Mouse (Mus musculus): Measurements from ENCODE around the gene Sox18.

The Sox18 gene

DNA sequence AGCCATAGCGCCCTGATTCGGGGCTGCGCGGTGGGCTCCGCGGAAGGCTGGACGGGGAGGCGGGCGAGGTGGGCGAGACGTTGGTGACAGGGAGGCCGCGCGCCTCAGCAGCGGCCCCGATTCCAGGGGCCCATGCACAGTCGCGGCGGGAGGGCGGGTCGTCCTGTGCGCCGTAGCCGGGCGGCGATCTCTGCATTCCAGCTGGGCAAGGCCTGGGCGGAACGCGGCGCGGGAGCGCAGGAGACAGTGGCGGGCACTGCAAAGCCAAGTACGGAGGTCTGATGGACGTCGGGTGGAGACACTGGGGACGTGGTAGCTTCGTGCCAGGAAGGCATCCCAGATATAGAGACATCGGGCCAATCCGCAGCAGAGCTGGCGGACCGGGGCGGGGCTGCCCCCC is at the start of gene Sox18:
Gene Sox18, minus strand, starts transcription at position 315 of the 400 bp plus-strand sequence.
- DNase-seq (ENCODE audit: low spot score) = peak; percentile 67

DNA sequence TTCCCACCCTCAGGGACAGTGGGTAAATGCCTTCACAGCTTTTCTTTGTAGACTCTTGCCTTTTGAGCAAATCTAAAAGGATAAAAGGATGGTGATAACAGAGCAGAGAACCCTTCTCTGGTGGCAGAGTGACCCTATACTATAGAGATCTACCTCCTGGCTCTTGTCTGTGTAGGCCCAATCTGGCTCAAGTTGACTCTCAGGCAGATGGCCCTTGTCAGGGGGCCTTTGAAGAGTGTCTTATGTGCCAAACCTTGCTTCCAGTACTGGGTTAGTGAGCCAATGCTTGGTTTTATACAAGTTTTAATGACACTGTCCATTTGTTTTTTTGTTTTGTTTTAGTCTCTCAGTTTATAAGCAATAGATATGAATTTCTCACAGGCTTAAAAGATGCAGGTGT is 49.8 kb upstream of the Sox18 start:
- DNase-seq (ENCODE audit: low spot score) = no peak

GRCm38 (mm10) chr2:181720061-181720460 is 48.6 kb upstream of the Sox18 start:
- DNase-seq (ENCODE audit: low spot score) = no peak

DNA sequence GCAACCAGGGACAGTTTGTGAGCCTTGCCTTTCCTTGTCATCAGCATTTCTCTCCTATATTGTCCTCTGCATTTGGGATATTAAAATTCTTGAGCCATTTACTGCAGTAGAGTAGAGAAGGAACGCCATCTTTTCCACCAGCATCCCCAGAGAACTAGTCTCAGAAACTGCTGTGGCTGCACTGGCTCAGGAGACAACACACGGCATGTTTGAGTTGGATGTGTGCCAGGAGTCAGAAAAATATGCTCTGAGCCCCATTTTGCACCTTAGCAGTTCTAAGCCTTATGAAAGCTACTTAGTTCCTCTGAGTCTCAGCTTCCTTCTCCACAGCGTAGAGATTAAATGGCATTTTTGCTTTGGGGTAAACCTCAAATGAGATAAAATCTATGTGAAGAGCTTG is 45.6 kb upstream of the Sox18 start:
- no peak for DNase-seq (ENCODE audit: low spot score)

DNA sequence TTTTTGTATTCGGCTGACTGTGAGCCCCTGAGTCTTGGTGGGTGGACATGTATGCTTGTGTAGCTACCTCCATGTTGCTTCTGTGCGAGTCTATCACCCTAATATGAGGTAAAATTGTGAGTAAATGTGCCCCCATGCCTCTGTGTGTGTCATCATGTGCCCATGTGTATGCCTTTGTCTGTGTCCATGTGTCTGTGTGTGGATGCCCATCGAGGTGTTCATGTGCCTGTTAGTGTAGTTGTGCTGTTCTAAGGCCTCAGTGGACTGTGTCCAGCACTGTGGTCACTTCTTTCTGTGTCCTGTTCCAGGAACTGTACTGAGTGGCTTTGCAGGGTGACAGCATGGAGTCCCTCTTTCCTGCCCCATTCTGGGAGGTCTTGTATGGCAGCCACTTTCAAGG is 43.9 kb upstream of the Sox18 start:
- DNase-seq (ENCODE audit: low spot score) = no peak

DNA sequence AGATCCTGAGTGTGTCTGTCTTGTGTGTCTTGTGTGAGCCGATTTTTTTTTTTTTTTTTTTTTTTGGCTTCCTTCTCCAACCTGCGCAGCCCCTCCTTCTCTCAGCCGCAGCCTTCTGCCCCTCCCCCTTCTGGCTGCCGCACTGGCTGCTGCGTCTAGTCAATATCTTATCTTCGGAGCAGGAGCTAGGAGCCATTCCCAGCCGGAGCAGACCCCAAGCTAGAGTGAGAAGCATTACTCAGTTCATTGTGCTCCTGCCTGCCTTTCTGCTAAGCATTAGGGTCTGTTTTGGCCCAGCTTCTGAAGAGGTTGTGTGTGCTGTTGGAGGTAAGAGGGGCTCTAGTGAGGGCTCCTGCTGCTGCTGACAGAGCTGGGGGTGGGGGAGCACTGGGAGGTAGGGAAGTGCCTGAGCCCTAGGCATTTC is 43.5 kb upstream of the Sox18 start, which contains the start of gene Oprl1:
Gene Oprl1, plus strand, starts transcription at position 114 of the 424 bp plus-strand sequence.
- no peak for DNase-seq (ENCODE audit: low spot score)

- no peak for DNase-seq (ENCODE audit: low spot score)
Measured at GRCm38 (mm10) chr2:181713749-181714148, 42.3 kb upstream of the Sox18 start.

GRCm38 (mm10) chr2:181706668-181707067 is 35.2 kb upstream of the Sox18 start:
- DNase-seq (ENCODE audit: low spot score) = no peak

- DNase-seq (ENCODE audit: low spot score) = peak; percentile 41
Measured at GRCm38 (mm10) chr2:181698241-181698640, 26.8 kb upstream of the Sox18 start, which contains the start of gene Lkaaear1. Gene Lkaaear1, minus strand, starts transcription at chr2:181698442.

GRCm38 (mm10) chr2:181696801-181697420 is 25.5 kb upstream of the Sox18 start:
- DNase-seq (ENCODE audit: low spot score) = peak; percentile 34

DNA sequence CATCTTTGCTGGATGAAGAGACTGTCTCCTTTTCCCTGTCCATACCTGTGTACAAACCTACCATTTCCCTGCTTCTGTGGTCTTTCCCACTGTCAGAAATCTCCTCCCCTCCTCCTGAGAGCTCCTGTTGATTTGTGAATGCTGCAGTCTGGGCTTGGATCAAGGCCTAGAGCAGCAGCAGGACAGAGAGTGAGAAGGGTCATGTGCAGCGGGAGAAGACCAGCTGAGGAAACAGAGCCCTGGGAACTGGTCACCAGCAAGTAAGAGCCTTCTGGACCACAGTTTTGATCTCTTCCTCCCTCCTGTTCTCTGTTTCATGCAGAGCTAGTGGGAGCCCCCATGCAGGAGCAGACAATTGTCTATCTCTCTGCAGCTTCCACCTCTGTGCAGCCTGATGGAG is 24.3 kb upstream of the Sox18 start:
- peak; percentile 23 for DNase-seq (ENCODE audit: low spot score)

DNA sequence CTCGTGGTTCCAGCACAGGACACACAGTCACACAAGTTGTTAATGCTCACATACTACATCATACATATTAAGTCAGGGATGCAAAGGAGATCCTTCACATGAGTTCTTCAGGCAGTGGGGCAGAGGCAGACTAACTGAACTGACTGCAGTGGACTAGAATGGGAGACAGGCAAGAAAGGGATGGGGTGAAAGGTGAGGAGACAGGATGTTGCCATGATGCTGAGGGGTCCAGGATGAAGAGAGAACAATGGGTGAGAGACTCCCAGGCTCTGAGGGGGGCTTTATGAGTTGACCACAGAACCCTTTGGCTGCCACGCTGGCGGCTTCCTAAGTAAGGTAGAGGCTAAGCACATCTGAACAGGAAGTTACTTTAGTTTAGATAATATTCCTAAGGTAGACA is 23.1 kb upstream of the Sox18 start:
- peak; percentile 20 for DNase-seq (ENCODE audit: low spot score)

- peak; percentile 77 for DNase-seq (ENCODE audit: low spot score)
Measured at GRCm38 (mm10) chr2:181693339-181694280, 22.2 kb upstream of the Sox18 start, which contains the start of gene Rgs19. Gene Rgs19, minus strand, starts transcription at chr2:181693977.

GRCm38 (mm10) chr2:181692304-181692703 is 20.9 kb upstream of the Sox18 start:
- no peak for DNase-seq (ENCODE audit: low spot score)

GRCm38 (mm10) chr2:181691571-181691970 is 20.1 kb upstream of the Sox18 start:
- no peak for DNase-seq (ENCODE audit: low spot score)

DNA sequence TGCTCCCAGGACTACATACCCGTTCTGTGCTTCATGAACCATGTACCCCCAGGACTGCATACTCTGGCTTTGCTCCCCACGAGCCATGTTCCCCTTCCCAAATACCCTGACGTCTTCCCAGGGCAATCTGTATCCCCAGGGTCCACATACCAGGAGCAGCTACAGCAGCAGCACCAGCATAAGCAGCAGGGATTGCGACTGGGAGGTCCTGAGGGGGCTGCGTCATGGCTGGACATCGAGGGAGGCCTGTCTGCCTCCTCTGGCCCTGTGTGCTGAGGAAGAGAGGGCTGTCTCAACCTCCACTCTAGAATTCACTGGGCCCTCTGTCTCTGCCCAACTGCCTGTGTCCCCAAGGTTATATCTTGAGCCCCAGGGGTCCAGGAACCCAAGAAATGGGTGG is 19.6 kb upstream of the Sox18 start:
- DNase-seq (ENCODE audit: low spot score) = no peak

DNA sequence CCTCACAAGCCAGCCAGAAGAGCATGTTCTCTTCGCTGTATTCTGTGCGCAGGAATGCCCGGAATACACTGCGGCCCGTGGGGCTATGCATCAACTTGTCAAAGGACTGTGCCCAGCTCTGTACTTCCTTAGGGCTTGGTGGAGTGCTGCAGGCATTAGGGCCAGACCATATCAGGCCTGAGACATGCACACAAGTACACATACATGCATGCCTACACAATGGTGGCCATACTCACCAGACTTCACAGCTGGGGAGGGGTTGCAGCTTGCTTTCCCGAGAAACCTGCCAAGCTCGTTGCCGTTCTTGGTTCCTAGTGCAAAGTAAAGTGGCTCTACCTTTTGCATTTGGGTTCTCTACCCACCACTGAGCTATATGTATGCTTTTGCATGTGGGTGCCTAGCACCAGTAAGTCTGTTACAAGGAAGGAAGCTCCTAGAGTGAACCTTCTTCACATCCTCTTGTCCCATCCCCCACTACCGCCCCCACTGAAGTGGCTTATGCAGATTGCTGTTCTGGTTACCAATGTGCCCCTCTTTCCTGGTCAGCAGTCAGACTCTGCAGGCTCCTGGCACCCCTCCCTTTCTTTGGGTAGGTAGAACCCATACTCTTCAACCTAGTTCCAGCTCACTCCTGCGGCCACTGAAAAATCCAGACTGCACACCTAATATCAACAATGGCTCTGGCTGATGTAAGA is 18.2 kb upstream of the Sox18 start:
- peak; percentile 37 for DNase-seq (ENCODE audit: low spot score)

- DNase-seq (ENCODE audit: low spot score) = peak; percentile 32
Measured at GRCm38 (mm10) chr2:181687586-181687985, 16.1 kb upstream of the Sox18 start.

DNA sequence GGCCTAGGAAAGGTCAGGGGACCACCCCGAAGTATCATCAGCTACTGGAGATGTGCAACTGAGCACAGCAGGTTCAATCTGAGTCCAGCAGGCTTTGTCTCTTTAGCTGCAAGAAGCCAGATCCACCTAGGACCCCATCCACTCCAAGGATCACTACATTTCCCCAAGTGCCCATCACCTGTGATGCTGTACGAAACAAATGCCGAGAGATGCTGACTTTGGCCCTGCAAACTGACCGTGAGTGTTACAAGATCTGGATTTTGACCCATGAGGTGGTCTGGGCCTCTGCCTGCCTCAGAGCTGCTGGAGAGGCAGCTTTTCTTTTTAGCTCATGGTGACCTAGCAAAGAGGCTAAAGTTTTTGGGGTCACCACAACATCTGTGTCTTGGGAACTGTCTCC is 14.2 kb upstream of the Sox18 start:
- no peak for DNase-seq (ENCODE audit: low spot score)

- DNase-seq (ENCODE audit: low spot score) = no peak
Measured at GRCm38 (mm10) chr2:181684713-181685112, 13.3 kb upstream of the Sox18 start.

GRCm38 (mm10) chr2:181683381-181683780 is 11.9 kb upstream of the Sox18 start:
- DNase-seq (ENCODE audit: low spot score) = peak; percentile 43

DNA sequence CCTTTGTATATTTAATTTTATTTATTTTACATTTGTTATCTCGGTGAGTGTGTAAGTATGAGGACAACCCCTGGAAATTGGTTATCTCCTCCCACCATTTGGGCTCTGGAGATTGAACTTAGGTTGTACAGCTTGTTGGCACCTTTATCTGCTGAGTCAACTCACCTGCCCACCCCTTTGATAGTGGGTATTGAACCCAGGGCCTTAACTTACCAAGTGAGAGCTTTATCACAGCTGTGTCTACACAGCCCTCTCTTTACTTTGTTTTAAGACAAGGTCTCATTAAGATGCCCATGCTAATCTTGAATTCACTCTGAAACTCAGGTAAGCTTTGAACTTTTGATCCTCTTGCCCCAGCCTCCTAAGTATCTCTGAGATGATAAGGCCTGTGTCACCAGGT is 10.5 kb upstream of the Sox18 start:
- DNase-seq (ENCODE audit: low spot score) = no peak

Measured in testis, postnatal 10 days (tissue).